Mouse (Mus musculus) olfactory bulb, adult 2 months (tissue): ENCODE data around the gene Esrp2.

Source experiments
- CTCF ChIP-seq: fragments of 200-500 bp; IDR thresholded peaks from 2 replicates; pipeline ENCODE4 v1.5.1; 2012; ENCODE audit warnings: low read depth, mild to moderate bottlenecking, low read length, moderate library complexity; ENCODE audit not compliant: insufficient read depth
- POLR2A ChIP-seq: fragments of 200-500 bp; IDR thresholded peaks from 2 replicates; pipeline ENCODE4 v1.6.1; 2012; ENCODE audit warnings: mild to moderate bottlenecking, low read depth, low read length, moderate library complexity; ENCODE audit not compliant: insufficient read depth

DNA sequence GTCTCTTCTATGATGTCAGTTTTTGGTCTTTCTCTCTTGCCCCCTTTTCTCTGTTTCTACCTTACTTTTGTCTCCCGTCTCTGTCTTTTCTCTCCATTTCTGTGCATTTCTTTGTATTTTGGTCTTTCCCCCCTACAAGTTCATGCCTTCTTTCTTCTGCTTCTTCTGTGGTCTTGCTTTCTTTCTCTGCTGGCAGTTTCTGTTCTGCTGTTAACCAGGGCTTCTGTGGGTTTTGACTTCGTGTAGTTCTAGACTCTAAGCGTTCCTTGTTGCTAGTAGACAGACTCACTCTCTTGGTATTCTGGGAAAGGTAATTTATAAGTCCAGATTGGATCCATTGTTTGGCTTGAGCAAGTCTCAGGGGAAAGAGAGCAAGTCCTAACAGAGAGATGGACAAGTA lies 49.6 kb upstream of the Esrp2 start:
- TF ChIP-seq CTCF, result no peak
- TF ChIP-seq POLR2A, result no peak
